Mouse (Mus musculus): ENCODE results near the gene Gm10840. TPM values are rescaled to one million over a fixed set of nuclear protein-coding genes. Genes with fewer than 3 reads are reported as not detected.

The Gm10840 gene
- polyA plus RNA-seq (2014; fragmentation: Illumina TruSeq; extraction: RNeasy Lipid Tissue Mini Kit (QIAGEN cat#74804); ENCODE audit: low read depth, low replicate concordance): not detected

DNA sequence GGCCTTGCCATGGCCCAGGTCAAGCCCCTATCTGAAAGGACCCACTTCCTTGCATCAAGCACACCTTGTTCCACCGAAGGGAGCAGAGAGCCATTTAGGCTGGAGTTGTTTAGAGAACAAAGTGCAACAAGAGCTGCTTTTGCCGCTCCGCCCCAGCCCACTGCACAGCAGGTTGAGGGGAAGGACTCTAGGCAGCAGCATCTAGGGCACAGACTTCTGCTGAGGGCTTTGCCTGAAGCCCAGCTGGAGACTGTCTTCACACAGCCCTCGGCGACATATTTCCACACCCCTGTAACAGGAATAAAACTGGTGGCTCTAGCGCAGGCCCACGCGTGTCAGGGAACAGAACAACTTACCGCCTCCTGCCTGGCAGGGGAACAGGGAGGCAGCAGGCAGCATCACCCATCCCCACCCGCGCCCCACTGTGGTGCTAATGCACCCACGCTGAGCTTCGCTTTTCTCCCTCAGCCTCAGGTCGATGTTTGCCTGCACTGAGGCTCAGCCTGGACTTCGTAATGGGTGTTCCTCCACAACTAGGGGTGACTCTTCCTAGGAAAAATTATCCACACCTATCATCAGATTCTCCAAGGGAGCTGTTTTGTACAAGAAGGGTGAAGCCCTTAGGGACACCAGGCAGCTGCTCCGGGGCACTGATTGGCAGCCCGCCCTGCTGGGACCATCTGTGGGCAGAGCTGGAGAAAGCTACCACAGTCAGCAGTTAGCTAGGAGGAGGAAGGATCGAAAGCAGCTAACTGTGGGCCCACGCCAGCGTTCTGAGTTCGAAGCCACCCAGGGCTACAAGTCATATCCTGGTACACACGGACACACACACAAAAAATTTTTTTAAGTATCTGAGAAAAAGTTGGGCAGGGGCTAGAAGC lies at the start of gene Gm10840, which contains the start of gene Limd2:
Gene Gm10840 (plus strand): TSS at position 10 of the 881 bp plus-strand sequence.
Gene Limd2 (minus strand): TSS at position 20 of the 881 bp plus-strand sequence.

GRCm38 (mm10) chr11:106202123-106202465 lies 41.4 kb downstream of the Gm10840 start, which contains the start of gene Strada:
Gene Strada (minus strand): TSS chr11:106202168.

Other genes starting within 250 kb of the Gm10840 start
- gene Cyb561, start 207.5 kb upstream of the Gm10840 start, polyA plus RNA-seq (2014; fragmentation: Illumina TruSeq; extraction: RNeasy Lipid Tissue Mini Kit (QIAGEN cat#74804); ENCODE audit: low read depth, low replicate concordance): 1.9 TPM
- 0.45 TPM for gene Ace, start 192.9 kb upstream of the Gm10840 start, polyA plus RNA-seq (2014; fragmentation: Illumina TruSeq; extraction: RNeasy Lipid Tissue Mini Kit (QIAGEN cat#74804); ENCODE audit: low read depth, low replicate concordance)
- not detected for gene Ace3, start 166.2 kb upstream of the Gm10840 start, polyA plus RNA-seq (2014; fragmentation: Illumina TruSeq; extraction: RNeasy Lipid Tissue Mini Kit (QIAGEN cat#74804); ENCODE audit: low read depth, low replicate concordance)
- not detected for gene Kcnh6, start 152.7 kb upstream of the Gm10840 start, polyA plus RNA-seq (2014; fragmentation: Illumina TruSeq; extraction: RNeasy Lipid Tissue Mini Kit (QIAGEN cat#74804); ENCODE audit: low read depth, low replicate concordance)
- gene Dcaf7, start 124.0 kb upstream of the Gm10840 start, polyA plus RNA-seq (2014; fragmentation: Illumina TruSeq; extraction: RNeasy Lipid Tissue Mini Kit (QIAGEN cat#74804); ENCODE audit: low read depth, low replicate concordance): 13.7 TPM
- 12.6 TPM for gene Taco1, start 94.8 kb upstream of the Gm10840 start, polyA plus RNA-seq (2014; fragmentation: Illumina TruSeq; extraction: RNeasy Lipid Tissue Mini Kit (QIAGEN cat#74804); ENCODE audit: low read depth, low replicate concordance)
- 3.6 TPM for gene Map3k3, start 76.2 kb upstream of the Gm10840 start, polyA plus RNA-seq (2014; fragmentation: Illumina TruSeq; extraction: RNeasy Lipid Tissue Mini Kit (QIAGEN cat#74804); ENCODE audit: low read depth, low replicate concordance)
- gene Limd2, start within 50 bp of the Gm10840 start, polyA plus RNA-seq (2014; fragmentation: Illumina TruSeq; extraction: RNeasy Lipid Tissue Mini Kit (QIAGEN cat#74804); ENCODE audit: low read depth, low replicate concordance): 6.1 TPM
- 1.8 TPM for gene Strada, start 41.3 kb downstream of the Gm10840 start, polyA plus RNA-seq (2014; fragmentation: Illumina TruSeq; extraction: RNeasy Lipid Tissue Mini Kit (QIAGEN cat#74804); ENCODE audit: low read depth, low replicate concordance)
- 98.6 TPM for gene Ccdc47, start 55.5 kb downstream of the Gm10840 start, polyA plus RNA-seq (2014; fragmentation: Illumina TruSeq; extraction: RNeasy Lipid Tissue Mini Kit (QIAGEN cat#74804); ENCODE audit: low read depth, low replicate concordance)
- gene Ddx42, start 56.1 kb downstream of the Gm10840 start, polyA plus RNA-seq (2014; fragmentation: Illumina TruSeq; extraction: RNeasy Lipid Tissue Mini Kit (QIAGEN cat#74804); ENCODE audit: low read depth, low replicate concordance): 20.6 TPM
- gene Ftsj3, start 95.2 kb downstream of the Gm10840 start, polyA plus RNA-seq (2014; fragmentation: Illumina TruSeq; extraction: RNeasy Lipid Tissue Mini Kit (QIAGEN cat#74804); ENCODE audit: low read depth, low replicate concordance): 13.2 TPM
- gene Psmc5, start 95.3 kb downstream of the Gm10840 start, polyA plus RNA-seq (2014; fragmentation: Illumina TruSeq; extraction: RNeasy Lipid Tissue Mini Kit (QIAGEN cat#74804); ENCODE audit: low read depth, low replicate concordance): 35.5 TPM
- 11.7 TPM for gene Smarcd2, start 112.1 kb downstream of the Gm10840 start, polyA plus RNA-seq (2014; fragmentation: Illumina TruSeq; extraction: RNeasy Lipid Tissue Mini Kit (QIAGEN cat#74804); ENCODE audit: low read depth, low replicate concordance)
- not detected for gene Tcam1, start 115.8 kb downstream of the Gm10840 start, polyA plus RNA-seq (2014; fragmentation: Illumina TruSeq; extraction: RNeasy Lipid Tissue Mini Kit (QIAGEN cat#74804); ENCODE audit: low read depth, low replicate concordance)
- not detected for gene Gh, start 141.0 kb downstream of the Gm10840 start, polyA plus RNA-seq (2014; fragmentation: Illumina TruSeq; extraction: RNeasy Lipid Tissue Mini Kit (QIAGEN cat#74804); ENCODE audit: low read depth, low replicate concordance)
- 0.45 TPM for gene Cd79b, start 153.9 kb downstream of the Gm10840 start, polyA plus RNA-seq (2014; fragmentation: Illumina TruSeq; extraction: RNeasy Lipid Tissue Mini Kit (QIAGEN cat#74804); ENCODE audit: low read depth, low replicate concordance)
- gene Scn4a, start 192.4 kb downstream of the Gm10840 start, polyA plus RNA-seq (2014; fragmentation: Illumina TruSeq; extraction: RNeasy Lipid Tissue Mini Kit (QIAGEN cat#74804); ENCODE audit: low read depth, low replicate concordance): not detected
- gene Prr29, start 204.6 kb downstream of the Gm10840 start, polyA plus RNA-seq (2014; fragmentation: Illumina TruSeq; extraction: RNeasy Lipid Tissue Mini Kit (QIAGEN cat#74804); ENCODE audit: low read depth, low replicate concordance): not detected
- 1.7 TPM for gene Icam2, start 227.2 kb downstream of the Gm10840 start, polyA plus RNA-seq (2014; fragmentation: Illumina TruSeq; extraction: RNeasy Lipid Tissue Mini Kit (QIAGEN cat#74804); ENCODE audit: low read depth, low replicate concordance)

All from liver, adult 10 weeks (tissue).